Mouse (Mus musculus) midbrain, postnatal 0 days (tissue): Measurements from ENCODE around the gene Rufy4. TPM values are rescaled to one million over a fixed set of nuclear protein-coding genes. Genes with fewer than 3 reads are reported as not detected.

Source experiments
- ATAC-seq: fragments of 200-750 bp; cut with Nextera tagmentation; 2 replicates; pipeline ENCODE4 v1.8.0; 2017; ENCODE audit warnings: moderate number of reproducible peaks, mild to moderate bottlenecking, moderate TSS enrichment, moderate library complexity; ENCODE audit not compliant: low FRiP score
- DNase-seq: peaks from one replicate; pipeline ENCODE4 v3.0.0-alpha.2; 2015; ENCODE audit warnings: low spot score
- H3K27ac ChIP-seq: fragments of 300-500 bp; sonication (generic); 2 replicates; pipeline ENCODE4 v1.5.1; 2014; ENCODE audit warnings: low read depth, mild to moderate bottlenecking, low read length, mixed read lengths
- H3K27me3 ChIP-seq: fragments of 300-500 bp; sonication (generic); 2 replicates; pipeline ENCODE4 v1.6.1; 2014; ENCODE audit warnings: low read length, control low read depth, mixed read lengths; ENCODE audit not compliant: insufficient read depth
- H3K36me3 ChIP-seq: fragments of 300-500 bp; sonication (generic); 2 replicates; pipeline ENCODE4 v1.6.1; 2014; ENCODE audit warnings: low read length, control low read depth, mixed read lengths; ENCODE audit not compliant: insufficient read depth
- H3K4me1 ChIP-seq: fragments of 300-500 bp; sonication (generic); 2 replicates; pipeline ENCODE4 v1.6.1; 2014; ENCODE audit warnings: mild to moderate bottlenecking, control low read depth, antibody characterized with exemption, low read length, mixed read lengths; ENCODE audit not compliant: insufficient read depth
- H3K4me2 ChIP-seq: fragments of 300-500 bp; sonication (generic); 2 replicates; pipeline ENCODE4 v1.6.1; 2014; ENCODE audit warnings: low read depth, mild to moderate bottlenecking, low read length, mixed read lengths; ENCODE audit not compliant: poor library complexity, severe bottlenecking
- H3K4me3 ChIP-seq: fragments of 300-500 bp; sonication (generic); 2 replicates; pipeline ENCODE4 v1.5.1; 2014; ENCODE audit warnings: low read depth, mild to moderate bottlenecking, low read length, moderate library complexity
- H3K9ac ChIP-seq: fragments of 300-500 bp; sonication (generic); replicated peaks from 2 replicates; pipeline ENCODE4 v1.6.1; 2014; ENCODE audit warnings: mild to moderate bottlenecking, low read length, moderate library complexity, mixed read lengths; ENCODE audit not compliant: poor library complexity, severe bottlenecking
- H3K9me3 ChIP-seq: fragments of 300-500 bp; sonication (generic); 2 replicates; pipeline ENCODE4 v1.6.1; 2016; ENCODE audit warnings: low read length, control low read depth
- CTCF ChIP-seq: IDR thresholded peaks from 2 replicates; pipeline ENCODE4 v1.5.1; 2016; ENCODE audit warnings: antibody characterized with exemption, mild to moderate bottlenecking
- WGBS: fragments of 180-500 bp; shearing (Covaris S2); extraction: QIAGEN DNeasy Blood & Tissue Kit; methylation state at CpG from one replicate; pipeline ENCODE4 v1.1.7; 2014; 5-methylcytosine and 5-hydroxymethylcytosine counted together
- polyA plus RNA-seq: library from polyadenylated mRNA; unstranded; fragments of >200 nt; fragmentation: Nextera tagmentation; extraction: Ambion mirVana; gene quantifications from 2 replicates; pipeline ENCODE4 v1.2.1, GENCODE M21; 2015
- total RNA-seq: library from RNA; depleted of rRNA; stranded (reverse); fragments of >200 nt; gene quantifications from 2 replicates; pipeline ENCODE4 v1.2.3, GENCODE M21; 2014

The Rufy4 gene
- total and polyA plus RNA-seq, 2 experiments from 2014 or later: 0.09 TPM; not detected in 1

DNA sequence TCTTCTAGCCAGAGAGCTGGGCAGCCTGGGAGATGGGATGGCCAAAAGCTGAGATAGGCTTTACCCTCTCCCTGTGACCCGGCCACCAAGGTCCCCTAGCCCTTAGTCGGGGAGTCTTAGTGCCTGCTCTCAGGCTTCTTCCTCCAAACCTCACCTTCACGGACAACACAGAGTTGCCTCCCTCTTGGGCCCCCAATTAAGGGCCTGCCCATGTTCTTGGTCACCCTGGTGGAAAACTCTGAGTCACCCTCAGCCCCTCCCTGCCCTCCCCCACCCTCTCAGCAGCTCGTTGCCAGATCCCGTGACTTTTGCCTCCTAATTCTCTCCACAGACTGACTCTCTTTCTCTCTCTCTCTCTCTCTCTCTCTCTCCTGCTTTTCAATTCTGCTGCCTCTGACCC is 40.6 kb upstream of the Rufy4 start:
- no peak overlapping the region for H3K4me2 ChIP-seq
- no peaks in the 10 kb centered on the region for H3K4me1 ChIP-seq
- no peak overlapping the region for H3K4me3 ChIP-seq
- no peak overlapping the region for H3K27ac ChIP-seq
- H3K36me3 ChIP-seq: no peaks in the 10 kb centered on the region
- no peak for DNase-seq
- no peaks in the 10 kb centered on the region for H3K27me3 ChIP-seq
- TF ChIP-seq CTCF: no peak
- no peak overlapping the region for H3K9ac ChIP-seq
- 57% methylated on average over 5 of the region's 5 CpGs for WGBS
- no peak for ATAC-seq
- H3K9me3 ChIP-seq: no peaks in the 10 kb centered on the region

GRCm38 (mm10) chr1:74085566-74085965 is 39.8 kb upstream of the Rufy4 start:
- Histone ChIP-seq H3K9me3 (no peaks in the 10 kb centered on the region), H3K4me2 (no peak overlapping the region), H3K4me3 (no peak overlapping the region), H3K4me1 (no peaks in the 10 kb centered on the region), H3K27ac (no peak overlapping the region), H3K36me3 (no peaks in the 10 kb centered on the region), H3K9ac (no peak overlapping the region), H3K27me3 (no peaks in the 10 kb centered on the region)
- no peak for TF ChIP-seq CTCF
- DNase-seq (no peak), ATAC-seq (no peak)
- WGBS: 92% methylated on average over 7 of the region's 7 CpGs

- H3K9ac ChIP-seq: no peak overlapping the region
- no peak for TF ChIP-seq CTCF
- H3K4me1 ChIP-seq: no peaks in the 10 kb centered on the region; the same call in 1 of the 2 replicates
- WGBS: 83% methylated on average over 1 of the region's 1 CpGs
- DNase-seq (no peak), ATAC-seq (no peak)
- H3K27me3 ChIP-seq: no peaks in the 10 kb centered on the region
- H3K27ac ChIP-seq: no peak overlapping the region
- H3K36me3 ChIP-seq: no peaks in the 10 kb centered on the region
- H3K4me2 ChIP-seq: no peak overlapping the region
- H3K9me3 ChIP-seq: no peaks in the 10 kb centered on the region
- no peak overlapping the region for H3K4me3 ChIP-seq
Measured at GRCm38 (mm10) chr1:74088569-74088968, 36.8 kb upstream of the Rufy4 start.

DNA sequence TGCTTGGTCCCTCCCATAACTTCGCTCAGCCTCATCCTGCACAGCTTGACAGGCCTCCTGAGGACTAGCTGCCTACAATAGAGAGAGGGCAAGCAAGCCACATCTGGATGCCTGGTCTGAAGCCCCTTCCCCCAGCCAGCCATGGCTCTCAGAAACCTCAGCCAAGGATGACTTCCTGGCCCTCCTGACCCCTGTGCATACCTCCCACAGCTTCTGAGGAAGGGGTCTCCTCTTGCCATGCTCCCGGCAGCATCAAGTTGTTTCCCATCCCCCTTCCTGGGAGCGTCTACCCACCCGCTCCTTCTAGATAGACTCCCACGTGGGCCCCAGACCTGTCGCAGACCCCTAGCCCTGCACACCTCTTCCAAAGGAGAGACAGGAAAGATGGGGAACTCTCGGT is 35.0 kb upstream of the Rufy4 start:
- ATAC-seq: no peak
- DNase-seq: no peak
- no peak overlapping the region for H3K27ac ChIP-seq
- H3K27me3 ChIP-seq: no peaks in the 10 kb centered on the region
- no peak overlapping the region for H3K9ac ChIP-seq
- WGBS: 65% methylated on average over 7 of the region's 7 CpGs
- H3K4me1 ChIP-seq: no peaks in the 10 kb centered on the region; the same call in 1 of the 2 replicates
- no peaks in the 10 kb centered on the region for H3K36me3 ChIP-seq
- no peak for TF ChIP-seq CTCF
- no peaks in the 10 kb centered on the region for H3K9me3 ChIP-seq
- H3K4me2 ChIP-seq: no peak overlapping the region
- no peak overlapping the region for H3K4me3 ChIP-seq

DNA sequence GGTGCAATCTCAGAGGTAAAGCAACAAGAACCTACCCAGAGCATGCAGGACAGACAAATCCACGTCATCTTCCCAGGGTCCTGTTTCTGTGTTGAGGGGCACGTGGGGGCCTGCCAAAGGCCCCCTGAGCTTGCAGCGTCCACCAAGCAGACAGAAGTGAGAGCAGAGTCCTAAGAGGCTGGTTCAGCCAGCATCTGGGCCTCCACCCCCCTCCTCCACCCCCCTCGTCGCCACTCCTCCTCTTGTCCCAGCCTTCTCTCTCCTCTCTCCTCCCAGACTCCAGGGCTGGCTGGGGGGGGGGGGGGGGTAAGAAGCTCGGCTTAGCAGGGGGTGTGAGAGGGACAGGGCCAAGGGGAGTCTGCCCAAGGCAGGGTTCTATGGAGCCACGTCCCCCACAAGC is 34.2 kb upstream of the Rufy4 start:
- H3K27me3 ChIP-seq: no peaks in the 10 kb centered on the region
- H3K4me1 ChIP-seq: no peaks in the 10 kb centered on the region; the same call in 1 of the 2 replicates
- no peak overlapping the region for H3K9ac ChIP-seq
- WGBS: 29% methylated on average over 7 of the region's 7 CpGs
- H3K36me3 ChIP-seq: no peaks in the 10 kb centered on the region
- ATAC-seq (no peak), DNase-seq (no peak)
- no peak overlapping the region for H3K27ac ChIP-seq
- no peak overlapping the region for H3K4me3 ChIP-seq
- no peak overlapping the region for H3K4me2 ChIP-seq
- no peaks in the 10 kb centered on the region for H3K9me3 ChIP-seq
- TF ChIP-seq CTCF: no peak

- no peak overlapping the region for H3K4me2 ChIP-seq
- H3K9ac ChIP-seq: no peak overlapping the region
- no peak for ATAC-seq
- no peak for DNase-seq
- TF ChIP-seq CTCF: no peak
- H3K27ac ChIP-seq: no peak overlapping the region
- H3K36me3 ChIP-seq: no peaks in the 10 kb centered on the region
- H3K4me3 ChIP-seq: no peak overlapping the region
- H3K9me3 ChIP-seq: no peaks in the 10 kb centered on the region
- 50% methylated on average over 6 of the region's 6 CpGs for WGBS
- H3K4me1 ChIP-seq: no peaks in the 10 kb centered on the region; the same call in 1 of the 2 replicates
- H3K27me3 ChIP-seq: no peaks in the 10 kb centered on the region
Measured at GRCm38 (mm10) chr1:74091611-74092224, 33.6 kb upstream of the Rufy4 start.
